Mouse (Mus musculus) layer of hippocampus, adult 2 months (tissue): Measurements from ENCODE around the gene Wdr20. TPM values are rescaled to one million over a fixed set of nuclear protein-coding genes. Genes with fewer than 3 reads are reported as not detected.
"Not testable (repeated sequence)": the region's sequence is repeated elsewhere in the genome, so short reads cannot be mapped to it uniquely, and the experiment has no call there.

Source experiments
- DNase-seq, 2 experiments: peaks; one replicate each; pipeline ENCODE4 v3.0.0; 2022; ENCODE audit warnings: low spot score in 2 of 2
- H3K27ac ChIP-seq: fragments of 200-600 bp; 2 replicates; pipeline ENCODE4 v1.8.1; 2022
- H3K4me3 ChIP-seq: fragments of 200-600 bp; 2 replicates; pipeline ENCODE4 v1.8.1; 2022; ENCODE audit warnings: mild to moderate bottlenecking
- CTCF ChIP-seq: fragments of 200-600 bp; conservative IDR thresholded peaks from 2 replicates; pipeline ENCODE4 v1.8.1; 2022; ENCODE audit warnings: antibody characterized with exemption, mild to moderate bottlenecking, moderate library complexity
- total RNA-seq, 2 experiments: library from RNA; stranded (reverse); gene quantifications; 2 replicates each; pipeline ENCODE4 v1.2.3; 2021

The Wdr20 gene
- total RNA-seq, 2 experiments from 2014 or later, result 43.5 to 49.9 TPM

DNA sequence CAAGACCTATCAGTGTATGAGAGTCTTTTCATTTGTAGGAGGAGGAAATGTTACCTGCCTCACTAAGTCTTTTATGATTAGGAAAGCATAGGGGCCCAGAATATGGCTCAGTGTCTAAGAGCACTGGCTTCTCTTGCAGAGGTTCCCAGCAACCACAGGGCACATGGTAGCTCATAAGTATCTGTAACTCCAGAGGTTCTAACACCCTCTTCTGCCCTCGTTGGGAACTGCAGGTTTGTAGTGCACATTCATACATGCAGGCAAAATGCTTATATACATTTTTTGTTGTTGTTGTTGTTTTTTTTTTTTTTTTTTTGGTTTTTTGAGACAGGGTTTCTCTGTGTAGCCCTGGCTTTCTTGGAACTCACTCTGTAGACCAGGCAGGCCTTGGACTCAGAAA is 11.3 kb upstream of the Wdr20 start:
- DNase-seq, result no peak
- TF ChIP-seq CTCF, result no peak
- H3K4me3 ChIP-seq, result no peak overlapping the region
- no peak overlapping the region for H3K27ac ChIP-seq

DNA sequence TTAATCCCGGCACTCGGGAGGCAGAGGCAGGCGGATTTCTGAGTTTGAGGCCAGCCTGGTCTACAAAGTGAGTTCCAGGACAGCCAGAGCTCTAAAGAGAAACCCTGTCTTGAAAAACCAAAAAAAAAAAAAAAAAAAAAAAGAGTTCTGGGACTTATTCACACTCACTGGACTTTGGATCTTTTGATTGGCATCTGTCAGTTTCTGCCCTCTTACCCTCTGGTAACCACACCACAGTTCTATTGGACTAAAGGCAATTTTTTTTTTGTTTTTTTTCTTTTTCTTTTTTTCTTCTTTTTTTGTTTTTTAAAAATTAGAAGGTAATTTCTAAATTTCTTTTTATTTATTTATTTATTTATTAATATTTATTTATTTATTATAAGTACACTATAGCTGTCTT is 4.5 kb upstream of the Wdr20 start:
- not testable (repeated sequence) for H3K4me3 ChIP-seq, DNase-seq, H3K27ac ChIP-seq

DNA sequence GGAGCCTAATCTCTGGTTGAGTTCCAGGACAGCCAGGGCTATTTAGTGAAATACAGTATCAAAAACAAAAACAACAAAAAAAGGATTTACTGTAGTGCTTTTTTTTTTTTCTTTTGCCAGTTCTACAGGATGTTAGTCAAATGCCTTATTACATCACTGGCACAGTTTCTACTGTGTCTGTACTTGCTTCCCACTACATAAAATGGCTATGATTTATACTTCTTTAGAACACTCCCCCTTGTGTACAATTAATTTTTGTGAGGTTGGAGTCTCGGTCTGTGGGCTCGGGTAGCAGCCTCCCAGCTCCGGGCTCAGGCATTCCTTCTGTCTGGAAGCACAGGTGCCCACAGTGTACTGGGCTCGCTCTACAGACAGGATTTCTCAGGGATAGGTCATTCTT is 1.1 kb upstream of the Wdr20 start:
- peak; percentile 30 for TF ChIP-seq CTCF
- Histone ChIP-seq H3K4me3 (peak overlapping the region; percentile 99), H3K27ac (peak overlapping the region; percentile 39; the same call in 1 of the 2 replicates)
- no peak for DNase-seq

DNA sequence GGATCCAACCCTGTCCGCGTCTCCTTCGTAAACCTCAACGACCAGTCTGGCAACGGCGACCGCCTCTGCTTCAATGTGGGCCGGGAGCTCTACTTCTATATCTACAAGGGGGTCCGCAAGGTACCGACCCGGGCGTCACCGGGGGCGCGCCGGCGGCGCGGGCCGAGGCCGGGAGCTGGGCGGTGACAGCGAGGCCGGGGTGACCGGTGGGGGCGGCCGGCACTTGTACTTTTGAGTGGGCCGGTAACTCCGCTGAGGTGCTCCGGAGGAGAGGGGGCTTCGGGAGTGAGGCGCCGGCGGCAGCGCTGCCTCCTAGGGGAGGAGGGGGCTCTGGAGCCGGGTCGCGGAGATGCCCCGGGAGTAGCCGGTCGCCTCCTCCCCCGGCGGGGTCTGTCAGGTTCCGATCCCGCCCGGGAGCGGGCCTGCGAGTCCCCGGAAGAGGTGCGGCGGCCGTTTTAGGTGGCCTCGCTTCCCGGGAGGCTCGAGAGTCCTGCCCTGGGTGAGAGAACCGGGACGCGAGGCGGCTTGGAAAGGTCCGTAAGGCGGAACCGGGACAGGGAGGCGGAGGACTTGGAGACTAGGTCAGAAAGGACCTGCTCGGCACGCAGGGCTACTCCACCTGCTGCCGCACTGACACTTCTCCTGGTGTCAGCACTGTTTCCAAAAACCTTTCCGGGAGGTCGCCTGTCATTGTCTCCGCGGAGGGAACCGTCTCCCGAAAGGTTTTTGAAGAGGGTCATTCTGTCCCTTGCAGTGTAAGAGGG is 596 bp downstream of the Wdr20 start:
- peak overlapping the region; percentile 99 for H3K4me3 ChIP-seq
- peak overlapping the region; percentile 93 for H3K27ac ChIP-seq
- peak in 1 of 2 experiments; percentile 11 for DNase-seq
- TF ChIP-seq CTCF, result no peak

DNA sequence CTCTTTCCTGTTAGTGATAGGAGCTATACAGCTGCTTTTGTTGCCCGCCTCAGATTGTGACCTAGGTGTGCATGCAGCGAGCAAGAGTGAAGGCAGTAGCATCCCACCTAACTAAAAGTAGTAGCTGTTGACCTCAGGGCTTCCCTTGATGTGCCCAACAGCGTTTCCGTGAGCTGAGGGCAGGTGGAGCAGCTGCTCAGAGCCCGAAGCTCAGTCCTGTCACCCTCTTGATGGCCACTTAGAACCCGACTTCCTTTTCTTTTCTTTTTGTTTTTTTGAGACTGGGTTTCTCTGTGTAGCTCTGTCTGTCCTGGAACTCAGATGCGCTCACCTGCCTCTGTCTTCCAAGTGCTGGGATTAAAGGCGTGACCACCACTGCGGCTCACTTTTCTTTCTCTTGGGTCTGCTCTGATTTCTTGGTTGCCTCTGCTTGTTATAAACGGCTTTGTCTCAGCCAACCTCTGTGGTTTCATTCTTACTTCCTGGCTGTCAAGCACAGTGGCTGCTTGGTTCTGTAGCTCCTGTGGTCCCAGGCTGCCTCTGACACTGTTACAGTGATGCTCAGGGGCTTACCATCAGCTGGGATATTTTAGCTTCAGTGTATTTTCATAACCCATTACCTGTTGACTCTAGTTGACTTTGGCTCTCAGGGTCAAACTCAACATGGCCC is 13.2 kb downstream of the Wdr20 start:
- Histone ChIP-seq H3K27ac (no peak overlapping the region), H3K4me3 (no peak overlapping the region)
- DNase-seq, result no peak
- TF ChIP-seq CTCF, result no peak

DNA sequence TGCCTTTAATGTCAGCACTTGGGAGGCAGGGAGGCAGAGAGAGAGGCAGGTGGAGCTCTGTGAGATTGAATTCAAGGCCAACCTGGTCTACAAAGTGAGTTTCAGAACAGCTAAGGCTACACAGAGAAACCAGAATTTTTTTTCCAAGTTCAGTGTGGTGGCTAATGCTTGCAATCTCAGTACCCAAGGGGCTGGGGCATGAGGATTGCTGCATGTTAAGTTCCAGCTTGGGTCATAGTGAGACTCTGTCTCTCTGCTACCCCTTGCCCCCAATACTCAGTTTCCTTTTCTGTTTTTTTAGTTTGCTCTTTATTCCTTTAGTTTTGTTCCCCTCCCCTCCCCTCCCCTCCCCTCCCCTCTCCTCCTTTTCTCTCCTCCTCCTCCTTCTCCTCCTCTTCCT is 15.0 kb downstream of the Wdr20 start:
- no peak for DNase-seq
- no peak for TF ChIP-seq CTCF
- Histone ChIP-seq H3K27ac (no peak overlapping the region), H3K4me3 (no peak overlapping the region)

DNA sequence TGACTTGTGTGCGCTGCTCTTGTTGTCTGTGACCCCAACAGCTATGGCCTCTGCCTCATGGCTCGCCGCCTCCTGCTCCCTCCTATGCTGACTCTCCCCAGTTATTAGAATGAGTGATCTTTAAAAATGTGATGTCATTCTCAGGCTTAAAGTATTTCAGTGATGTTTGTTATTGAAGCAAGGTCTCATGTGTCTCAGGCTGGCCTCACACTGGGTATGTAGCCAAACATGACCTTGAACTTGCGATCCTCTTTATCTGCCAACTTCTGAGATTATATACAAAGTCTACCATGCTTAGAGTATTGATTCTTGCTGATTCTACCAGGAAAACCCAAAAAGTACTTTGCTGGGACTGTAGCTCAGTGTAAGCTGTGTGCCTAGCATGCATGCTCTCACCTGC is 16.2 kb downstream of the Wdr20 start:
- no peak for DNase-seq
- Histone ChIP-seq H3K27ac (no peak overlapping the region), H3K4me3 (no peak overlapping the region)
- TF ChIP-seq CTCF, result no peak

DNA sequence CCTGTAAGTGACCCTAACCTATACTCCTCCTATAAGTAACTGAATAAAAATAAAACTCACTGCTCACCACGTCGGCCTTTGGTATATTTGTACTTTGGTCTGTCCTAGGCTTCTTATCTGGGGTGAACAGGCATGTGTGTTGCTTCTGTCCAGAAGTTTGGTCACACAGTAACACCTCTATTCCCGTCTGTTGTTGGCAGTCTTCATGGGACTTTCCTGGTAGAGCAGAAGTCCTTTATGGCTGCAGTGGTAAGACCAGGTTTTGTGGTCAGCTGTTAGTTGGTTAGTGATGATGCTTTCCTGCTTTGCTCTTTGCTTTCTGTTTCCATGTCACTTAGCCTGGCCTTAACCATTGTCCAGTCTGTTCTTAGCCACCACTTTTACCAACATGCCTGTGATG is 19.4 kb downstream of the Wdr20 start:
- Histone ChIP-seq H3K4me3 (no peak overlapping the region), H3K27ac (no peak overlapping the region)
- TF ChIP-seq CTCF, result no peak
- DNase-seq, result no peak

DNA sequence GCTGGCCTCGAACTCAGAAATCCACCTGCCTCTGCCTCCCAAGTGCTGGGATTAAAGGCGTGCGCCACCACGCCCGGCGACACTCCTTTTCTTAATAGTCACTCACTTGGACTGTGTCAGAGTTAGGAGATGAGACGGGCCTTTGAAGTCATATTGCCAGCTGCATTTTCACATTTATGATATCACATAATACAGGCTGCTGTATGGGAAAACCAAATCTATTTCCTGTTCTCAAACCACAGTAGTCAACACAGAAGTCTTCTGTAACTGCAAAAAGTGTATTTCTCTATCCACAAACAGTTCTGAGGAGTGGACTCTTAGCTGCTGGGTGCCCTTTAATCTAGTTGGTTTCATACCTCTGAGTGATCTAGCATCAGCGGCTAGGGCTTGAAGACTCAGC is 21.2 kb downstream of the Wdr20 start:
- no peak for DNase-seq
- no peak for TF ChIP-seq CTCF
- Histone ChIP-seq H3K27ac (no peak overlapping the region), H3K4me3 (no peak overlapping the region)

DNA sequence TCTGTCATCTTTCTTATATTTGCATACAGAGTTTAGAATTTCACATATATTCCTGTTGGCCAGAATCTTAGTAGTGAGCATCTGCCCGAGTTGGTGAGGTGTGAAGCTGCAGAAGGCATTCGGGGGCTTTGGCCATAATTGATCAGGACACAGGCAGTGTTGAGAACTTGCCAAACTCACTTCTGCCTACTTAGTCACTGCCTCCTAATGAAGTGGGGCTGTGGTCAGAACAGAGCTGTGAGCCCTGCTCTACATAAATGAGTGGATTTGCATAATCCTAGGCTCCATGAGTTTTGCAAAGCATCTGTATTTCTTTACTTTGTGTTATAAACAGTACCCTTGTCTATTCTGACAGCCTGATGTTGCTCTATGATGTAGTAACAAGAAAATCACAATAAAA is 24.6 kb downstream of the Wdr20 start:
- DNase-seq, result no peak
- Histone ChIP-seq H3K4me3 (no peak overlapping the region), H3K27ac (no peak overlapping the region)
- no peak for TF ChIP-seq CTCF

DNA sequence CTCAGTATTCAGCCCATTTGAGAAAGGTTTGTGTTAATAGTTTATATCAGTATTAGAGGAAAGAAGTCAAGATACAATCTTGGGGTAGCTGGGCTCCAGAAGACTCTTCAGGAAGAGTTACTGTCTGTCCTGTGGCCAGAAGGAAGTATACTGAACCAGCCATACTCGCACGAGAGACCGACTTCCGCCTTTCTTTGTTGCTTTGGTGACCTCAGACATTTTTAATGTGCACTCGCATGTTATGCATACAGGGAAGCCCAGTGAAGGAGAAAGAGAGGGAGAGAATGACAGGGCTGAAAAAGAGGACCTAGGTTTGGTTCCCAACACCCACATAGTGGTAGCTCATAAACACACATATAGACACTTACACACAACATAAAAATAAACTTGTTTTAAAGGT is 26.8 kb downstream of the Wdr20 start:
- TF ChIP-seq CTCF, result no peak
- DNase-seq, result no peak
- H3K4me3 ChIP-seq, result no peak overlapping the region

DNA sequence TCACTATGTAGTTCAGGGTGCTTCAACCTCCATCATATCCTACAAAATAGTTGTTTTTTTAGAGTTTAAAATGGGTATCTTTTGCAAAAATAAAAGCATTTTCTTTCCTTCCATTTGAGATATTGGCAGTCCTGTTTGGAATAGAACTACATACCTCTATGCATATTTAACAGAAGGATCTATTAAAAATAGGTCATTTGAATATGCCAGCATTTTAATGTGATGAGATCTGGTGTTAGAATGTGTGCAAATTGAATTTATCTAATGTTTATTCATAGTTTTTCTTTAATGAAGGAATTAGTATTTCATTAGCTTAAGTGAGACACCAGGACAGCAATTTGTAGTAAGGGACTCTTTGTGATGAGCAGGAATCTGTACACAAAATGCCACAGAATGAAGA is 30.8 kb downstream of the Wdr20 start:
- peak overlapping the region; percentile 61; the same call in 1 of the 2 replicates for H3K27ac ChIP-seq
- TF ChIP-seq CTCF, result no peak
- DNase-seq, result no peak

More for the DNA sequence above, 26.8 kb downstream of the Wdr20 start:
- H3K27ac ChIP-seq, result no peak overlapping the region

DNA sequence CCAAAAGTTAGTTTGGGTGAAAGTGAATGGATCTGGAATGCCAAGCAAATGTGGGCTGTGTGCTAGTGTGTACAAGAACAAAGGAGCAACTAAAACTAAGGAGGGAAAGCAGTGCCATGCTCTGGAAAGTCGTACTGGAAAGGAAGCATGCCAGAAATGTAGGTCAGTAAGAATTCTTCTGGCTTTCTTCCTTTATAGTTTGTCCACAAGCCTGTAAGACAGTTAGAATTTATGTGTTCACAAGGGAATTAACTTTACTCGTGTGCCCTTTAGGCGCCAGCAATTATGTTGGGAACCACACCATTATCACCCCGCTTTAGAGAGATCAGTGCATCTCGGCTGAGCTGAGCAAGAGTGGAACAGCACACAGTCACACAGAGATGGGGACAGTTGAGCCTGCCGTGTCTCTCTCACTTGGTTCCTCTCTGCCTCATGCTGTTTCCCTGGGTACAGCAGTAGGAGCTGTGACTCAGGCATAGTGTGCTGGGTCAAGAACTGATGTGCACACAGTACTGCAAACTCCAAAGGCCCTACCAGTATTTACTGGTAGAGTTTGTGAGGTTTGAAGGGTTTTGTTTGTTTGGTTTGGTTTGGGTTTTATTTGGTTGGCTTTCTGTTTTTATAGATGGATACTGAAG is 32.0 kb downstream of the Wdr20 start:
- no peak for DNase-seq
- H3K4me3 ChIP-seq, result no peak overlapping the region
- peak overlapping the region; percentile 61 for H3K27ac ChIP-seq
- TF ChIP-seq CTCF, result no peak

More for the DNA sequence above, 30.8 kb downstream of the Wdr20 start:
- no peak overlapping the region for H3K4me3 ChIP-seq
